Mouse (Mus musculus) kidney, postnatal 25 days (tissue): Measurements from ENCODE around the gene Cfap54.

Source experiments
- DNase-seq, 2 experiments: peaks; one replicate each; pipeline ENCODE4 v3.0.0; 2021; ENCODE audit warnings: mixed read lengths in 2 of 2

The Cfap54 gene

GRCm38 (mm10) chr10:93095827-93096226 lies 14.4 kb upstream of the Cfap54 start:
- no peak for DNase-seq

GRCm38 (mm10) chr10:93094957-93095580 lies 13.7 kb upstream of the Cfap54 start:
- peak in 1 of 2 experiments; percentile 50 for DNase-seq

GRCm38 (mm10) chr10:93091928-93092327 lies 10.5 kb upstream of the Cfap54 start:
- DNase-seq: no peak

- DNase-seq: no peak
Measured at GRCm38 (mm10) chr10:93090241-93090640, 8.8 kb upstream of the Cfap54 start.

GRCm38 (mm10) chr10:93088396-93089048 lies 7.1 kb upstream of the Cfap54 start:
- DNase-seq: no peak

GRCm38 (mm10) chr10:93087504-93087903 lies 6.1 kb upstream of the Cfap54 start:
- DNase-seq: no peak

GRCm38 (mm10) chr10:93083963-93084340 lies 2.5 kb upstream of the Cfap54 start:
- no peak for DNase-seq

GRCm38 (mm10) chr10:93083198-93083962 lies 2.0 kb upstream of the Cfap54 start:
- no peak for DNase-seq

GRCm38 (mm10) chr10:93079486-93079885 lies 1.9 kb downstream of the Cfap54 start:
- no peak for DNase-seq

GRCm38 (mm10) chr10:93077935-93078479 lies 3.4 kb downstream of the Cfap54 start:
- DNase-seq: no peak

GRCm38 (mm10) chr10:93076376-93076775 lies 5.0 kb downstream of the Cfap54 start:
- no peak for DNase-seq

- DNase-seq: no peak
Measured at GRCm38 (mm10) chr10:93075856-93076255, 5.6 kb downstream of the Cfap54 start.

- DNase-seq: no peak
Measured at GRCm38 (mm10) chr10:93072769-93073168, 8.6 kb downstream of the Cfap54 start.

- no peak for DNase-seq
Measured at GRCm38 (mm10) chr10:93071753-93072152, 9.7 kb downstream of the Cfap54 start.

GRCm38 (mm10) chr10:93070121-93070898 lies 11.1 kb downstream of the Cfap54 start:
- DNase-seq: peak; percentile 60 to 76

GRCm38 (mm10) chr10:93069721-93070120 lies 11.7 kb downstream of the Cfap54 start:
- DNase-seq: no peak

- peak; percentile 45 to 81 for DNase-seq
Measured at GRCm38 (mm10) chr10:93069041-93069679, 12.3 kb downstream of the Cfap54 start.

GRCm38 (mm10) chr10:93064973-93065372 lies 16.4 kb downstream of the Cfap54 start:
- DNase-seq: no peak

- peak; percentile 65 to 79 for DNase-seq
Measured at GRCm38 (mm10) chr10:93063576-93063975, 17.8 kb downstream of the Cfap54 start.

- peak; percentile 20 to 56 for DNase-seq
Measured at GRCm38 (mm10) chr10:93062395-93062794, 19.0 kb downstream of the Cfap54 start.

GRCm38 (mm10) chr10:93053867-93054266 lies 27.6 kb downstream of the Cfap54 start:
- DNase-seq: no peak

GRCm38 (mm10) chr10:93053315-93053714 lies 28.1 kb downstream of the Cfap54 start:
- no peak for DNase-seq
